Mouse (Mus musculus) kidney, embryonic 16.5 days (tissue): ENCODE results near the gene Vps16. TPM values are rescaled to one million over a fixed set of nuclear protein-coding genes. Genes with fewer than 3 reads are reported as not detected.

Source experiments
- ATAC-seq: fragments of 200-750 bp; cut with Nextera tagmentation; 2 replicates; pipeline ENCODE4 v1.8.0; 2017; ENCODE audit warnings: moderate TSS enrichment; ENCODE audit not compliant: low FRiP score, low TSS enrichment
- H3K27ac ChIP-seq: fragments of 300-500 bp; sonication (generic); 2 replicates; pipeline ENCODE4 v1.5.1; 2014; ENCODE audit warnings: low read length
- H3K27me3 ChIP-seq: fragments of 300-500 bp; sonication (generic); 2 replicates; pipeline ENCODE4 v1.6.1; 2014; ENCODE audit warnings: low read length, control low read depth, mixed read lengths; ENCODE audit not compliant: insufficient read depth
- H3K36me3 ChIP-seq: fragments of 300-500 bp; sonication (generic); 2 replicates; pipeline ENCODE4 v1.6.1; 2014; ENCODE audit warnings: low read length, control low read depth, mixed read lengths; ENCODE audit not compliant: insufficient read depth
- H3K4me1 ChIP-seq: fragments of 300-500 bp; sonication (generic); 2 replicates; pipeline ENCODE4 v1.6.1; 2014; ENCODE audit warnings: low read length, control low read depth, mixed read lengths; ENCODE audit not compliant: insufficient read depth
- H3K4me2 ChIP-seq: fragments of 300-500 bp; sonication (generic); replicated peaks from 2 replicates; pipeline ENCODE4 v1.6.1; 2014; ENCODE audit warnings: low read depth, low read length
- H3K4me3 ChIP-seq: fragments of 300-500 bp; sonication (generic); 2 replicates; pipeline ENCODE4 v1.5.1; 2014; ENCODE audit warnings: mild to moderate bottlenecking, low read length
- H3K9ac ChIP-seq: fragments of 300-500 bp; sonication (generic); replicated peaks from 2 replicates; pipeline ENCODE4 v1.6.1; 2014; ENCODE audit warnings: low read length
- H3K9me3 ChIP-seq: fragments of 300-500 bp; sonication (generic); 2 replicates; pipeline ENCODE4 v1.6.1; 2016; ENCODE audit warnings: low read length, control low read depth
- WGBS: fragments of 180-500 bp; shearing (Covaris S2); extraction: QIAGEN DNeasy Blood & Tissue Kit; methylation state at CpG from one replicate; pipeline ENCODE4 v1.1.7; 2014; 5-methylcytosine and 5-hydroxymethylcytosine counted together
- polyA plus RNA-seq: library from polyadenylated mRNA; unstranded; fragments of >200 nt; fragmentation: Nextera tagmentation; extraction: Ambion mirVana; gene quantifications from 2 replicates; pipeline ENCODE4 v1.2.1, GENCODE M21; 2015

Vps16 gene
- polyA plus RNA-seq, 1 experiment from 2014 or later, result 109 TPM

DNA sequence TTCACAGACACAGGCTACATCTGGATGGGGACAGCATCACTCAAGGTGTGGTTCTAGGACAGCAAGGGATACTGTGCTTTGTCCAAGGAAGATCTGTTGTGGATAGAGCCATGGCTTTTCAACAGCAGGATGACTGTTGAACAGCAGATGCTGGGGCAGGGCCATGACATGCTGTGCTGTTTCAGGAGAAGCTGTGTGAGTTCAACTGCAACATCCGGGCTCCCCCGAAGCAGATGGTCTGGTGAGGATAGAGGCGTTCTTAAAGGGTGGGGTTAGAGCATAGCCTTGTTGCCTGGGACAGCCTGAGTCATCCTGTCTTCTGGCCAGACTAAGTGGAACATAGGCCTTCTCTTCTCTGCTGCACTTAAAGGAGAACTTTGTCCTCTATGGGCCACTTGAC is 14.7 kb downstream of the Vps16 start:
- no peak overlapping the region for H3K4me3 ChIP-seq
- no peak overlapping the region for H3K4me2 ChIP-seq
- H3K27me3 ChIP-seq, result no peaks in the 10 kb centered on the region
- no peak overlapping the region for H3K9ac ChIP-seq
- no peak for ATAC-seq
- H3K27ac ChIP-seq, result no peak overlapping the region
- peaks cover 62% of the 10 kb centered on the region for H3K36me3 ChIP-seq
- H3K9me3 ChIP-seq, result no peaks in the 10 kb centered on the region
- 91% methylated on average over 3 of the region's 3 CpGs for WGBS
- H3K4me1 ChIP-seq, result no peaks in the 10 kb centered on the region

DNA sequence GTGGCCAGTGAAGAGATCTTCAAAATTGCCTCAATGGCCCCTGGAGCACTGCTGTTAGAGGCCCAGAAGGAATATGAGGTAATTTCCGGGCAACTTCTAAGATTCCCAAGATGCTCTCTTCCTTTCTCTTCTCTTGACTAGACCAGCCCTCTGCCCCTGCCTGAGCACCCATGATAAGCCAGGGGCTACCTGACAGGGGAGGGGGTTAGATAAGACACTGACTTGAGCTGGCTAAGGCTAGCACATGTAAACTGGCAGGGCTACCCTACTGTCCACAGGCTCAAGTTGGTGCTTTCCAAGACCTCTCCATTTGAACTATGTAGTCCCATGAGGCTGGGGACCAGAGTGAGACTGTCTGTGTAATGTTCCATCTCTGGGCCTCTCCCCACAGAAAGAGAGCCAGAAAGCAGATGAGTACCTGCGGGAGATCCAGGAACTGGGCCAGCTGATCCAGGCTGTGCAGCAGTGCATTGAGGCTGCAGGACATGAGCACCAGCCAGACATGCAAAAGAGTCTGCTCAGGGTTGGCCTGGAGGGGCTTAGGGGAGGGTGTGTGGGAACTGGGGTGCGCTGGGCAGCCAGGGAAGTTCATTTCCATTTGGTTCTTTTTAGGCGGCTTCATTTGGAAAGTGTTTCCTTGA is 15.8 kb downstream of the Vps16 start:
- H3K9ac ChIP-seq, result no peak overlapping the region

GRCm38 (mm10) chr2:130442162-130442561 is 18.0 kb downstream of the Vps16 start:
- no peak overlapping the region for H3K9ac ChIP-seq
- no peak overlapping the region for H3K4me2 ChIP-seq
- no peak overlapping the region for H3K27ac ChIP-seq
- no peak overlapping the region for H3K4me3 ChIP-seq
- H3K9me3 ChIP-seq, result no peaks in the 10 kb centered on the region
- WGBS, result 94% methylated on average over 10 of the region's 10 CpGs
- peaks cover 67% of the 10 kb centered on the region for H3K36me3 ChIP-seq
- H3K27me3 ChIP-seq, result no peaks in the 10 kb centered on the region
- no peak for ATAC-seq
- H3K4me1 ChIP-seq, result no peaks in the 10 kb centered on the region

More for the DNA sequence above, 15.8 kb downstream of the Vps16 start:
- no peak overlapping the region for H3K4me2 ChIP-seq
- H3K27me3 ChIP-seq, result no peaks in the 10 kb centered on the region
- H3K36me3 ChIP-seq, result peaks cover 67% of the 10 kb centered on the region
- no peak overlapping the region for H3K4me3 ChIP-seq
- no peak for ATAC-seq
- no peak overlapping the region for H3K27ac ChIP-seq
- no peaks in the 10 kb centered on the region for H3K9me3 ChIP-seq
- 90% methylated on average over 4 of the region's 4 CpGs for WGBS
- H3K4me1 ChIP-seq, result no peaks in the 10 kb centered on the region

GRCm38 (mm10) chr2:130448449-130448848 is 24.3 kb downstream of the Vps16 start:
- Histone ChIP-seq H3K4me1 (peaks cover 31% of the 10 kb centered on the region), H3K27me3 (no peaks in the 10 kb centered on the region), H3K9me3 (no peaks in the 10 kb centered on the region), H3K27ac (no peak overlapping the region), H3K36me3 (peaks cover 10% of the 10 kb centered on the region), H3K9ac (no peak overlapping the region), H3K4me3 (no peak overlapping the region), H3K4me2 (no peak overlapping the region)
- no peak for ATAC-seq

DNA sequence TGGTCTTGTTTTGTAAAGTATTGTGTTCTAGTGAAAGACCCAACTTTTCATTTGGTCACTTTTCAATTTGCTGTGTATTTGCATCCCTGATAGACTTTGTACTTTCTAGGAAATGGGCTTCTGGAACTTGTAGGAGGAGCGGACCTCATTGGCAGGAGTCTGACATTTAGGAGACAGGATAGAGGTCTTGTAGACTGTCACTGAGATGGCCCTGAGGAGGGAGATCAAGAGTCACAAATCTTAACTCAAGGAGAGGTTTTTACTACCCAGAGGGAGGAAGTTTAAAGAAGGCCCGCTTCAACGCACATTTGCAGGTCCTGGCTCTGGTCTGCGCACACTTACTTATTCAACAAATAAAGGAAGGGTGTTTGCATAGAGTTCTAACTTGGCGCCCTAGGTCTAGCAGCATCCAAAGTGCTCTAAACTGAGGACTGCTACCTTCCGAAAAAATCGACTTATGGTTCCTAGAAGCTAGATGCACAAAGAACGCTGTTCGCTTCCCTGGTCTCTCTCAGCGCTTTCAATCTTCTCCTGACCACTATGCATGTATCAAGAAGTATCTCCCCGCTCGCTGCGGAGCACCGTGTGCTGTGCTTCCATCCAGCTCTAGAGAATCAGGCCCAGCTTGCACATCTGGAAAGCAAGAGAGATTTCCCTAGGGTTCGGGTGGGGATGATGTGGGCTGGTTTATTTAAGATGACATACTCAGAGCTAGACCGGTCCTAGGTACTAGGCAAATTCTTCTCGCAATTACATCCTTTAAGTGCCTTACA is 25.1 kb downstream of the Vps16 start:
- H3K27me3 ChIP-seq, result no peaks in the 10 kb centered on the region
- H3K9me3 ChIP-seq, result no peaks in the 10 kb centered on the region
- no peak overlapping the region for H3K27ac ChIP-seq
- H3K36me3 ChIP-seq, result peaks cover 3% of the 10 kb centered on the region; the same call in 1 of the 2 replicates
- peak overlapping the region; percentile 95 for H3K9ac ChIP-seq
- H3K4me2 ChIP-seq, result peak overlapping the region; percentile 90
- peaks cover 31% of the 10 kb centered on the region for H3K4me1 ChIP-seq
- 2% methylated on average over 17 of the region's 17 CpGs for WGBS
- H3K4me3 ChIP-seq, result peak overlapping the region; percentile 95
- ATAC-seq, result peak; percentile 2; the same call in 1 of the 2 replicates

DNA sequence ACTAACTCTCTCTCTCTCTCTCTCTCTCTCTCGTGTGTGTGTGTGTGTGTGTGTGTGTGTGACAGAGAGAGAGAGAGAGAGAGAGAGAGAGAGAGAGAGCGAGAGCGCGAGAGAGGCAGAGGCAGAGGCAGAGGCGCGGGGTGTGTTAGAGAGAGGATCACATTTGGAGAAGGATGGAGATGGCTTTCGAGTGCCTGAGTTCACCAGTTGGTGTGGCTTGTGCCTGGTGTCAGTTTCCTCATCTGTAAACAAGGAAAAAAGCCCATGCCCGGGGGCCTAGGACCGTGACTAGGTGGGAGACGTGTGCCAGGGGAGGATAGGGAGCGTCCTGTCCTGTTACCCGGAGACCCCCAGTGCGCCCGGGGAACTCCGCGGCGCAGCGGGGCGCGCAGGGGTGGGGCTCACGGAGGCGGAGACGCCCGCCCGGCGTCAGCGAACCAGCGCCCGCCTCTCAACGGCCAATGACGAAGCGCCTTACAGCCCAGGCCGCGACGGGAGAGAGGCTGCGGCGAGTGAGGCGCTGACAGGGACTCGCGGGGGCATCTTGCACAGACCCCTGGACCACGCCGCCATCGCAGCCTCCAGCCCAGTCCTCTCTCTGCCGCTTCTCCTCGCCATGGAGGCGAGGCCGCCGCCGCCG is 25.8 kb downstream of the Vps16 start, which contains the start of gene Ptpra:
Gene Ptpra (plus strand): TSS at position 485 of the 640 bp plus-strand sequence.
- Histone ChIP-seq H3K9ac (peak within 1 kb of the TSS; percentile 95), H3K27me3 (no peaks in the 10 kb centered on the region), H3K4me3 (peak within 1 kb of the TSS; percentile 95), H3K9me3 (no peaks in the 10 kb centered on the region), H3K4me2 (peak within 1 kb of the TSS; percentile 90), H3K27ac (peak within 1 kb of the TSS; percentile 89), H3K36me3 (no peaks in the 10 kb centered on the region), H3K4me1 (peaks cover 31% of the 10 kb centered on the region)
- ATAC-seq, result peak; percentile 96
- under 1% methylated on average over 47 of the region's 50 CpGs for WGBS

DNA sequence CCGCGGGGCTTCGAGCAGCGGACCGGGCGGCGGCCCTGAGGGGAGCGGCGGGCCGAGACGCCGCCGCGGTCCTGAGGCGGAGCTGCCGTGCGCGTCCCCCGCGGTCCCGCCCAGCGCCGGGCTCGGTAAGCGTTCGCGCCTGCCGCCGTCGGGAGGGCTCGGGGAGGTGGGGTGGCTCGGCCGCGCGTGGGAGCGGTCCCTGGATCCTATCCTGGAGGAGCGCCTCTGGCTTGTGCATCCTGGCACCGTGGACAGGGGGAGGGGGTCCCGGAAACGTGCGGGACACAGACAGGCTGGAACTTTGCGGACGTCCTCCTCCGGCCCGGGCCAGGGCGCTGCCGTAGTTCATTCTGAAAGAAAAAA is 26.3 kb downstream of the Vps16 start:
- Histone ChIP-seq H3K4me2 (peak overlapping the region; percentile 90), H3K4me3 (peak overlapping the region; percentile 95), H3K36me3 (no peaks in the 10 kb centered on the region), H3K27ac (peak overlapping the region; percentile 89), H3K9me3 (no peaks in the 10 kb centered on the region), H3K27me3 (no peaks in the 10 kb centered on the region), H3K9ac (peak overlapping the region; percentile 95), H3K4me1 (peaks cover 31% of the 10 kb centered on the region)
- under 1% methylated on average over 47 of the region's 47 CpGs for WGBS
- ATAC-seq, result peak; percentile 89

DNA sequence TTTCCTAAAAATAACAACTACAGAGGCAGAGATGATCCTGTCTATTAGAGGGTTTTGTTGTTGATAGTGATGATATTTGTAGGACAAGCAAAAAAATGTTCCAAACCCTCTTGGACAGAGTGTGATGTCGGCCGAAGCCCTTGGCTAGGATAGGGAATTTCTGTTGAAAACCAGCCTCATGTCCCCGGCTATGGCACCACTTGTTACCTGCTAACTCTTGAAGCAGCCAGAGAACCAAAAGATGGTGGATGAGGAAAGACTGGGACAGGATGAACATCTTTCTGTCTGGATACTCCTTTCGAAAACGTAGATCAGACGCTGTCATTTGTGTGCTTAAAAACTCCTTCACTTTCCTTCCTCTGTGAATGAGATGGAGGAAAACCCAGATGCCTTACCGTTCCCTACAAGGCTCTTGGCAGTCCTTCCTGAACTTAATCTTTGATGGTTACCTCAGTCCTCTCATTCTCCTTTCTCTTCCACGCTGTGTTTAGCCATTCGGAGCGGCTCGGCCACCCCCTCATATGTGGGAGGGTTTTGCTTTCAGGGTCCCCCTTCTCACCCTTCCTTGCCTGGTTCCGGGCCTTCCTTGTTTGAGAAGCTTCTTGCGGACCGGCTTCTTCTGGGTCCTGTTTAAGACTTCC is 27.1 kb downstream of the Vps16 start:
- Histone ChIP-seq H3K27me3 (no peaks in the 10 kb centered on the region), H3K4me2 (peak overlapping the region; percentile 90), H3K27ac (no peak overlapping the region), H3K9ac (peak overlapping the region; percentile 95), H3K4me1 (peaks cover 34% of the 10 kb centered on the region), H3K4me3 (peak overlapping the region; percentile 95), H3K9me3 (no peaks in the 10 kb centered on the region), H3K36me3 (no peaks in the 10 kb centered on the region)
- WGBS, result 44% methylated on average over 14 of the region's 14 CpGs
- no peak for ATAC-seq

DNA sequence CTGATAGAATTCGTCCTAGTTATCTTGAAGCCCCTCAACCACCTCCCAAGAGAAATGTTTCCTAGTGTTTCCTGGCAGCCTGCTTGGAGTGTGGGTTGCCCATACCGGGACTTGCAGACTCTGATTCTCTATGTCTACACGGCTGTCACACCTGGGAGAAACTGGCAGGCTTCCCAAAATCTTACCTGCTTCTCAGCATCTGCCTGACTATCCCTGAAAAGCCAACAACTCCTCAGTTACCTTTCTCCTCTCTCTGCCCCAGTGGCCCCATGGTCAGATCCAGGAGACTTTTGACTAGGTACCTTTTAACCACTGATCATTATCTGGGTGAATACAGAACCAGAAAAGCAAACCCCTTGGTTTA is 27.6 kb downstream of the Vps16 start:
- Histone ChIP-seq H3K27ac (no peak overlapping the region), H3K4me2 (peak overlapping the region; percentile 90), H3K9ac (peak overlapping the region; percentile 95), H3K4me3 (peak overlapping the region; percentile 95), H3K4me1 (peaks cover 34% of the 10 kb centered on the region), H3K9me3 (no peaks in the 10 kb centered on the region), H3K27me3 (no peaks in the 10 kb centered on the region), H3K36me3 (no peaks in the 10 kb centered on the region)
- WGBS, result 52% methylated on average over 3 of the region's 3 CpGs
- no peak for ATAC-seq
